Mouse (Mus musculus): ENCODE results near the gene AC109138.7. TPM values are rescaled to one million over a fixed set of nuclear protein-coding genes. Genes with fewer than 3 reads are reported as not detected.

AC109138.7 gene
- polyA plus RNA-seq, 1 experiment from 2014 or later, result not detected

DNA sequence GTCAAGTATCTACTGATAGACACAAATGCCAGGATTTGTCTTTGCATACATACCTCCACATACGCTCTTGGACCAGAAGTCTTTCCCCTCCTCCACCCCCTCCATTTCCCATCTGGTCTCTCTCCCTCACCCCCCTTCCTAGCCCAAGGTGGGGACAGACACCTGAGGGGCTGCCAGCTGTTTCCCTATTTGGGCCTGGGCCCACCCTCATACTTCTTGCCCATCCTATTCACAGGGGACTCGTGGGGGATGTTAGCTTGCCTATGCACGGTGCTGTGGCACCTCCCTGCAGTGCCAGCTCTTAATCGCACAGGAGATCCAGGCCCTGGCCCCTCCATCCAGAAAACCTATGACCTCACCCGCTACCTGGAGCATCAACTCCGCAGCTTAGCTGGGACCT is 5.8 kb downstream of the AC109138.7 start:
- H3K4me2 ChIP-seq (ENCODE audit: low read length), result no peak overlapping the region
- H3K4me1 ChIP-seq (ENCODE audit: control insufficient read depth, insufficient read depth, low read length), result 0 out of 2 replicates have a peak, but pooled peaks cover 4% of the 10 kb centered on the region
- 86% methylated on average over 6 of the region's 6 CpGs for WGBS
- no peaks in the 10 kb centered on the region for H3K9me3 ChIP-seq (ENCODE audit: control insufficient read depth, low read length)
- H3K27me3 ChIP-seq (ENCODE audit: control insufficient read depth, insufficient read depth, low read length), result peaks cover 22% of the 10 kb centered on the region
- H3K4me3 ChIP-seq (replicated peaks; ENCODE audit: low read depth, low read length), result no peak overlapping the region
- DNase-seq, result no peak
- no peak overlapping the region for H3K27ac ChIP-seq (replicated peaks; ENCODE audit: low read depth, low read length)
- no peak overlapping the region for H3K9ac ChIP-seq (replicated peaks; ENCODE audit: low read length)
- no peak for ATAC-seq (ENCODE audit: low FRiP score, low TSS enrichment)
- H3K36me3 ChIP-seq (ENCODE audit: control insufficient read depth, insufficient read depth, low read length), result no peaks in the 10 kb centered on the region

DNA sequence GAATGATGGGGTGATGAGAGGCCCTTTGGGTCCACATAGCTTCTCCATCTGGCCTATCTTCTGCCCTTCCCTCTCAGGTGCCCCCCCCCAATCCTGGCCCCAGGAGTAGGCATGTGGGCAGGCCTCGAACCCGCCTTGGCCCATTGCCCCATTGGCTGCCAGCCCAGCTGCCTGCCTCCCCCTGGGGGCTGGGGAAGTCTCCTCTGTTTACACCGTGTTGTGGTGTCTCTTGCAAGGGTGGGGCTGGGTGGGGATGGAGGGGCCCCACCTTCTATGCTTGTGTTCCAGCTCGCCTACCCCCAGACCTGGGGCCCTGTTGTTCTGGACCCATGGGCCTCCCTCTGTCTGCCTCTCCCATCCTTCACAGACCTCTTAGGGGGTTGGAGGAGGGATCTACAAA is 6.3 kb downstream of the AC109138.7 start:
- Histone ChIP-seq H3K36me3 (ENCODE audit: control insufficient read depth, insufficient read depth, low read length) (no peaks in the 10 kb centered on the region), H3K9me3 (ENCODE audit: control insufficient read depth, low read length) (no peaks in the 10 kb centered on the region), H3K4me2 (ENCODE audit: low read length) (no peak overlapping the region), H3K27ac (replicated peaks; ENCODE audit: low read depth, low read length) (no peak overlapping the region), H3K4me1 (ENCODE audit: control insufficient read depth, insufficient read depth, low read length) (no peaks in the 10 kb centered on the region), H3K4me3 (replicated peaks; ENCODE audit: low read depth, low read length) (no peak overlapping the region), H3K27me3 (ENCODE audit: control insufficient read depth, insufficient read depth, low read length) (peaks cover 17% of the 10 kb centered on the region), H3K9ac (replicated peaks; ENCODE audit: low read length) (no peak overlapping the region)
- 53% methylated on average over 4 of the region's 4 CpGs for WGBS
- DNase-seq, result no peak
- no peak for ATAC-seq (ENCODE audit: low FRiP score, low TSS enrichment)

- ATAC-seq (ENCODE audit: low FRiP score, low TSS enrichment), result no peak
- H3K4me2 ChIP-seq (ENCODE audit: low read length), result no peak overlapping the region
- H3K27me3 ChIP-seq (ENCODE audit: control insufficient read depth, insufficient read depth, low read length), result peaks cover 10% of the 10 kb centered on the region
- H3K4me3 ChIP-seq (replicated peaks; ENCODE audit: low read depth, low read length), result no peak overlapping the region
- no peaks in the 10 kb centered on the region for H3K9me3 ChIP-seq (ENCODE audit: control insufficient read depth, low read length)
- no peak overlapping the region for H3K27ac ChIP-seq (replicated peaks; ENCODE audit: low read depth, low read length)
- H3K36me3 ChIP-seq (ENCODE audit: control insufficient read depth, insufficient read depth, low read length), result no peaks in the 10 kb centered on the region
- 43% methylated on average over 14 of the region's 14 CpGs for WGBS
- no peaks in the 10 kb centered on the region for H3K4me1 ChIP-seq (ENCODE audit: control insufficient read depth, insufficient read depth, low read length)
- DNase-seq, result peak; percentile 12
- no peak overlapping the region for H3K9ac ChIP-seq (replicated peaks; ENCODE audit: low read length)
Measured at GRCm38 (mm10) chr19:4220957-4221743, 7.0 kb downstream of the AC109138.7 start.

GRCm38 (mm10) chr19:4222165-4222564 is 8.0 kb downstream of the AC109138.7 start:
- Histone ChIP-seq H3K9me3 (ENCODE audit: control insufficient read depth, low read length) (no peaks in the 10 kb centered on the region), H3K36me3 (ENCODE audit: control insufficient read depth, insufficient read depth, low read length) (no peaks in the 10 kb centered on the region), H3K9ac (replicated peaks; ENCODE audit: low read length) (no peak overlapping the region), H3K4me2 (ENCODE audit: low read length) (no peak overlapping the region), H3K4me3 (replicated peaks; ENCODE audit: low read depth, low read length) (no peak overlapping the region), H3K27ac (replicated peaks; ENCODE audit: low read depth, low read length) (no peak overlapping the region), H3K27me3 (ENCODE audit: control insufficient read depth, insufficient read depth, low read length) (0 out of 2 replicates have a peak, but pooled peaks cover under 1% of the 10 kb centered on the region), H3K4me1 (ENCODE audit: control insufficient read depth, insufficient read depth, low read length) (no peaks in the 10 kb centered on the region)
- WGBS, result 81% methylated on average over 11 of the region's 11 CpGs
- ATAC-seq (ENCODE audit: low FRiP score, low TSS enrichment) (no peak), DNase-seq (no peak)

DNA sequence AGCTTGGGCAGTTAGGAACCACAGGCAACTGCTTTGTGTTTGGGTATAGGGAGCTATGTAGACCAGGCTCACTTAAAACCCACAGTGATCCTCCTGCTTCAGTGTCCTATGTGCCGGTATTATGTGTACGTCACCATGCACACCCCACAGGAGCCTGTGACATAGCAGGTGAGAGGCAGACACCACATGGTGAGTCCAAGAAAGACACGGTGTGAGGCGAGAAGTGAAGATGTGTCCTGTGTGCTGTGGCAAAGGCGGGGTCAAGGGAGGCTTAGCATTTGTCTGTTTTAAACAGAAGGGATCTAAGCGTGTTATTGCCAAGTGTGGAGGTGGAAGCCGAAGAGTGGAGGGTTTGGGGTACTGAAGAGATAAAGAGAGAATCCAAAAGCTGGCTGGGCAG is 12.6 kb downstream of the AC109138.7 start:
- no peak for DNase-seq
- H3K4me1 ChIP-seq (ENCODE audit: control insufficient read depth, insufficient read depth, low read length), result peaks cover 4% of the 10 kb centered on the region
- no peaks in the 10 kb centered on the region for H3K9me3 ChIP-seq (ENCODE audit: control insufficient read depth, low read length)
- H3K4me3 ChIP-seq (replicated peaks; ENCODE audit: low read depth, low read length), result no peak overlapping the region
- 88% methylated on average over 7 of the region's 7 CpGs for WGBS
- no peaks in the 10 kb centered on the region for H3K36me3 ChIP-seq (ENCODE audit: control insufficient read depth, insufficient read depth, low read length)
- H3K4me2 ChIP-seq (ENCODE audit: low read length), result no peak overlapping the region
- H3K9ac ChIP-seq (replicated peaks; ENCODE audit: low read length), result no peak overlapping the region
- no peak for ATAC-seq (ENCODE audit: low FRiP score, low TSS enrichment)
- H3K27me3 ChIP-seq (ENCODE audit: control insufficient read depth, insufficient read depth, low read length), result no peaks in the 10 kb centered on the region
- no peak overlapping the region for H3K27ac ChIP-seq (replicated peaks; ENCODE audit: low read depth, low read length)

DNA sequence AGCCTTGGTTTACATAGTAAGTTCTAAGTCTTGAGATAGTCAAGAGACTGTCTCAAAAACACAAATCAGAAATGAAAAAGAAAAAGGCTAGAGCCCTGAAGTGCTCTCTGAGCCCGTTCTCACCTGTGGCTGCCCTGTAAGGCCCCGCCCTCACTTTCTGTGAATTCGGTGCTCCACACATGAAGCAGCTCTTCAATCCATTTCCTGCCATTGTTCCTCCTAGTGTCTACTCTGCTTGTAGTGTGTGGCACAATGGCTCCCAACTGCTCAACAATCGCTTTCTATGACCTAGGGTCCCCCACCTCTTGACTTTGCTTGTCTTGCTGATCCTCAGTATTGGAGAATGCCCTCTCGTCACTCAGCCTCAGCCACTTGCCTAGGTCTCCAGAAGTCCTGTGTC is 13.3 kb downstream of the AC109138.7 start:
- H3K4me2 ChIP-seq (ENCODE audit: low read length), result no peak overlapping the region
- ATAC-seq (ENCODE audit: low FRiP score, low TSS enrichment), result no peak
- H3K9ac ChIP-seq (replicated peaks; ENCODE audit: low read length), result no peak overlapping the region
- WGBS, result 66% methylated on average over 5 of the region's 5 CpGs
- no peaks in the 10 kb centered on the region for H3K36me3 ChIP-seq (ENCODE audit: control insufficient read depth, insufficient read depth, low read length)
- no peak for DNase-seq
- H3K9me3 ChIP-seq (ENCODE audit: control insufficient read depth, low read length), result no peaks in the 10 kb centered on the region
- no peak overlapping the region for H3K4me3 ChIP-seq (replicated peaks; ENCODE audit: low read depth, low read length)
- no peaks in the 10 kb centered on the region for H3K27me3 ChIP-seq (ENCODE audit: control insufficient read depth, insufficient read depth, low read length)
- no peak overlapping the region for H3K27ac ChIP-seq (replicated peaks; ENCODE audit: low read depth, low read length)
- H3K4me1 ChIP-seq (ENCODE audit: control insufficient read depth, insufficient read depth, low read length), result peaks cover 9% of the 10 kb centered on the region

GRCm38 (mm10) chr19:4227894-4228678 is 13.9 kb downstream of the AC109138.7 start:
- DNase-seq (peak; percentile 91), ATAC-seq (ENCODE audit: low FRiP score, low TSS enrichment) (no peak)
- Histone ChIP-seq H3K4me1 (ENCODE audit: control insufficient read depth, insufficient read depth, low read length) (peaks cover 11% of the 10 kb centered on the region), H3K4me2 (ENCODE audit: low read length) (no peak overlapping the region), H3K27me3 (ENCODE audit: control insufficient read depth, insufficient read depth, low read length) (no peaks in the 10 kb centered on the region), H3K4me3 (replicated peaks; ENCODE audit: low read depth, low read length) (no peak overlapping the region), H3K36me3 (ENCODE audit: control insufficient read depth, insufficient read depth, low read length) (no peaks in the 10 kb centered on the region), H3K9me3 (ENCODE audit: control insufficient read depth, low read length) (no peaks in the 10 kb centered on the region), H3K27ac (replicated peaks; ENCODE audit: low read depth, low read length) (no peak overlapping the region), H3K9ac (replicated peaks; ENCODE audit: low read length) (no peak overlapping the region)
- 21% methylated on average over 8 of the region's 8 CpGs for WGBS

DNA sequence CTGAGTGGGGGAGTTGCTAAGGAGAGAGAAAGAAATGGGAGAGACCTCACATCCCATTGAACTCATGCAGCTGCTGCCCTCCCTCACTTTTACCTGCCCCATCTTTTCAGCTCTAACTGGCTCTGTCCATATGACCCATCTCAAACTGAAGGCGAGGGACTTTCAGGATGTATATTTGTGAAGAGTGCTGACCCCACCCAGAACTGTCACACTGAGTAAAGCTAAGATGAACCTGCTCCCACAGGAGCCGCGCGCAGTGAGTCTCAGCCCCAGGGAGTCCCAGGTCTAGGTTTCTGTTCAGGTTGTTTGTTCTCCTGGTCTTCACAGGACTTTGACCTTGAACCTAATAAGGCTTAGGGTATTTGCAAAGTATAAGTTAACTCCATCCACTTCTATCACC is 14.7 kb downstream of the AC109138.7 start:
- Histone ChIP-seq H3K36me3 (ENCODE audit: control insufficient read depth, insufficient read depth, low read length) (no peaks in the 10 kb centered on the region), H3K27me3 (ENCODE audit: control insufficient read depth, insufficient read depth, low read length) (no peaks in the 10 kb centered on the region), H3K4me1 (ENCODE audit: control insufficient read depth, insufficient read depth, low read length) (peaks cover 11% of the 10 kb centered on the region), H3K4me2 (ENCODE audit: low read length) (no peak overlapping the region), H3K4me3 (replicated peaks; ENCODE audit: low read depth, low read length) (no peak overlapping the region), H3K9ac (replicated peaks; ENCODE audit: low read length) (no peak overlapping the region), H3K27ac (replicated peaks; ENCODE audit: low read depth, low read length) (no peak overlapping the region), H3K9me3 (ENCODE audit: control insufficient read depth, low read length) (no peaks in the 10 kb centered on the region)
- no peak for ATAC-seq (ENCODE audit: low FRiP score, low TSS enrichment)
- DNase-seq, result no peak
- 73% methylated on average over 4 of the region's 4 CpGs for WGBS

Data from midbrain, embryonic 14.5 days (tissue).